Mouse (Mus musculus): ENCODE data around the gene Cfap100. TPM values are rescaled to one million over a fixed set of nuclear protein-coding genes. Genes with fewer than 3 reads are reported as not detected.
A peak's percentile ranks its signal among the peaks of the same experiment; 100 is the strongest.

Cfap100 gene
- total and polyA plus RNA-seq, 2 experiments from 2014 or later, result 0.04 TPM; not detected in 1

DNA sequence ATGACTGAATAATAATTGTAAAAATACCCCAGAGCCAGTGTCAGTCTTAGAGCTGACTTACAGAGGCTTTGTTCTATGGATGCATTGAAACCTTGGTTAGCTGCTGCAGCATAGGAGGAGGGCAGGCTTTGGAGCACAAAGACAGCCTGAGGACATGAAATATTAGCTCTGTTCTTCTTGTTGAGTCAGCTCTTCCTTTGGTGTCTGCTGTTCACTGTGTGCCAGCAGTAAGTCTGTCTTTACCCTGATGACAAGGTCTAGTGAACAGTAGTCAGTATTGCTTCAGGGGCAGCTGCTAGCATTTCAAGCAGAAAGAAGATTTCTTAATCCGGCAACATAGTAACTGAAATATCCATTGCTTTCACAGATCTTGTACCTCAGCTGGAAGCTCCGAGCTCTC is 47.1 kb downstream of the Cfap100 start:
- ATAC-seq (ENCODE audit: insufficient read depth, low read depth), result no peak
- Histone ChIP-seq H3K4me2 (ENCODE audit: low read depth, low read length) (no peak overlapping the region), H3K4me3 (ENCODE audit: low read depth, low read length) (no peak overlapping the region), H3K9me3 (replicated peaks; ENCODE audit: control insufficient read depth, low read length) (no peaks in the 10 kb centered on the region), H3K36me3 (replicated peaks; ENCODE audit: control insufficient read depth, insufficient read depth, low read length) (peaks cover 89% of the 10 kb centered on the region), H3K27me3 (ENCODE audit: control insufficient read depth, insufficient read depth, low read length) (no peaks in the 10 kb centered on the region), H3K4me1 (ENCODE audit: control insufficient read depth, insufficient read depth) (no peaks in the 10 kb centered on the region), H3K9ac (replicated peaks; ENCODE audit: low read depth, low read length) (no peak overlapping the region), H3K27ac (ENCODE audit: low read depth) (no peak overlapping the region)
- 92% methylated on average over 2 of the region's 2 CpGs for WGBS
- TF ChIP-seq EP300 (IDR thresholded peaks at IDR 0.05; ENCODE audit: low read depth) (no peak), CTCF (IDR thresholded peaks at IDR 0.05; ENCODE audit: low read depth) (no peak)
- no peak for DNase-seq (ENCODE audit: low spot score)

DNA sequence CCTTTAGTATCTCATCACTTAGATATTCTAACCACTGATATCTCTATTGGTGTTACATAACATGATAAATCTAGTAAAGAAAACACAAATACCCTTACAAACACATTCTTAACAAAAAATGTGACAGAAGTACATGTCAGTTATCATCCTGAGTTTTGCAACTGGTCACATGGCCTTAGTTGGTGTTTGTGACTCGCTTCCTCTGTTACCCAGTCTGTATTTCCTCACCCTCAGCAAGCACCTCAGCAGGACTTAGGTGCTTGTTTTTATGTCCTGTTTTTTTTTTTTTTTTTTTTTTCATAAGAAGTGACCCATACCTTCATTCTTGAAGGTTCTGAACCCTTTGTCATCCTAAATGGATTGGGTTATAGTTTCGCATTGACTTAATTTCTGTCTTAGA is 50.9 kb downstream of the Cfap100 start:
- Histone ChIP-seq H3K4me2 (ENCODE audit: low read depth, low read length) (no peak overlapping the region), H3K4me3 (ENCODE audit: low read depth, low read length) (no peak overlapping the region), H3K27me3 (ENCODE audit: control insufficient read depth, insufficient read depth, low read length) (no peaks in the 10 kb centered on the region), H3K9me3 (replicated peaks; ENCODE audit: control insufficient read depth, low read length) (no peaks in the 10 kb centered on the region), H3K36me3 (replicated peaks; ENCODE audit: control insufficient read depth, insufficient read depth, low read length) (peaks cover 90% of the 10 kb centered on the region), H3K9ac (replicated peaks; ENCODE audit: low read depth, low read length) (no peak overlapping the region), H3K4me1 (ENCODE audit: control insufficient read depth, insufficient read depth) (no peaks in the 10 kb centered on the region), H3K27ac (ENCODE audit: low read depth) (no peak overlapping the region)
- ATAC-seq (ENCODE audit: insufficient read depth, low read depth), result no peak
- no peak for DNase-seq (ENCODE audit: low spot score)
- WGBS, result 95% methylated on average over 2 of the region's 2 CpGs
- TF ChIP-seq CTCF (IDR thresholded peaks at IDR 0.05; ENCODE audit: low read depth) (no peak), EP300 (IDR thresholded peaks at IDR 0.05; ENCODE audit: low read depth) (no peak)

DNA sequence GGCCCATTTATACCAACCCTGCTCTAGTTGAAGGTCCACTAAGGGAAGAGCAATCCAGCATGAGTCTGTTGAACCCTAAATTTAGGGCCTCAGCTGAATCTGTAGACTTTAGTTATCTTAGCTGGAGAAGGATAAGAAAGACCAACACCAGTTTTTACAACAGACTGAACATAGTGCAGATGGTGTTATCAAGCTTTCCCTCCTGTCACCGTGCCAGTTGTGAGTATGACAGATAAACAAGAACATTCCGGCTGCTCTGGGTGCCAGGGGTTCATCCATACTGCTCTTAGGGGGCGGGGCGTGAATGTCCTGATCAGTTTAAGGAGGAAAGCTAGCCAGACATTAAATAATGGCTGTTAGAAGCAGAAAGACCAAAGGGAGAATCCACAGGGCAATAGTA is 54.0 kb downstream of the Cfap100 start:
- Histone ChIP-seq H3K9ac (replicated peaks; ENCODE audit: low read depth, low read length) (no peak overlapping the region), H3K4me2 (ENCODE audit: low read depth, low read length) (no peak overlapping the region), H3K4me3 (ENCODE audit: low read depth, low read length) (no peak overlapping the region), H3K9me3 (replicated peaks; ENCODE audit: control insufficient read depth, low read length) (no peaks in the 10 kb centered on the region), H3K27ac (ENCODE audit: low read depth) (no peak overlapping the region), H3K4me1 (ENCODE audit: control insufficient read depth, insufficient read depth) (peaks cover 17% of the 10 kb centered on the region), H3K36me3 (replicated peaks; ENCODE audit: control insufficient read depth, insufficient read depth, low read length) (peaks cover 65% of the 10 kb centered on the region), H3K27me3 (ENCODE audit: control insufficient read depth, insufficient read depth, low read length) (no peaks in the 10 kb centered on the region)
- DNase-seq (ENCODE audit: low spot score), result no peak
- 52% methylated on average over 4 of the region's 4 CpGs for WGBS
- ATAC-seq (ENCODE audit: insufficient read depth, low read depth), result no peak
- TF ChIP-seq EP300 (IDR thresholded peaks at IDR 0.05; ENCODE audit: low read depth), result no peak
- no peak for TF ChIP-seq CTCF (IDR thresholded peaks at IDR 0.05; ENCODE audit: low read depth)

DNA sequence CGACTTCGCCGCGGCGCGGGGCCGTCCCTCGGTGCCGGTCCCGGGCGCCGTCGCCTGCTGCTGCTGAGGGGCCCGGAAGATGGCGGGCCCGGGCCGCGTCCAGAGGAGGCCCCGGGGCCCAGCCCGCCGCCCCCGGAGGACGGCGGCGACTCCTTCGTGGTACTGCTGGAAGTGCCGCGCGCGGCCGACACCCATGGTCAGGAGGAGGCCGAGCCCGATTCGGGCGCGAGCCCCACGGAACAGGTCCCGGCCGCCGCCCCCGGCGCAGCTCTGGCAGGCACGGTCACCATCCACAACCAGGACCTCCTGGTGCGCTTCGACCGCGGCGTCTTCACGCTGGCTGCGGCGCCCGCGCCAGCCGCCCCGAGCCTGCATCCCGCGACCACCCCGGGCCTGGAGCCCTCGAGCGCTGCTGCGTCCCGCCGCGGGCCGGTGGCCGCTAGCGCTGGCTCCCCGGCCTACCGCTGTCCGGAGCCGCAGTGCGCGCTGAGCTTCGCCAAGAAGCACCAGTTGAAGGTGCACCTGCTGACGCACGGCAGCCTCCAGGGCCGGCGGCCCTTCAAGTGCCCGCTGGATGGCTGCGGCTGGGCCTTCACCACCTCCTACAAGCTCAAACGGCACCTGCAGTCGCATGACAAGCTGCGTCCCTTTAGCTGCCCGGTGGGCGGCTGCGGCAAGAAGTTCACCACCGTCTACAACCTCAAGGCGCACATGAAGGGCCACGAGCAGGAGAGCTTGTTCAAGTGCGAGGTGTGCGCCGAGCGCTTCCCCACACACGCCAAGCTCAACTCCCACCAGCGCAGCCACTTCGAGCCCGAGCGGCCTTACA is 58.7 kb downstream of the Cfap100 start:
- Histone ChIP-seq H3K4me3 (ENCODE audit: low read depth, low read length) (peak overlapping the region; percentile 93), H3K9me3 (replicated peaks; ENCODE audit: control insufficient read depth, low read length) (no peaks in the 10 kb centered on the region), H3K36me3 (replicated peaks; ENCODE audit: control insufficient read depth, insufficient read depth, low read length) (peaks cover 26% of the 10 kb centered on the region), H3K9ac (replicated peaks; ENCODE audit: low read depth, low read length) (peak overlapping the region; percentile 80), H3K27ac (ENCODE audit: low read depth) (peak overlapping the region; percentile 79), H3K4me2 (ENCODE audit: low read depth, low read length) (peak overlapping the region; percentile 100), H3K4me1 (ENCODE audit: control insufficient read depth, insufficient read depth) (peaks cover 21% of the 10 kb centered on the region), H3K27me3 (ENCODE audit: control insufficient read depth, insufficient read depth, low read length) (no peaks in the 10 kb centered on the region)
- WGBS, result under 1% methylated on average over 83 of the region's 98 CpGs
- DNase-seq (ENCODE audit: low spot score) (peak; percentile 19), ATAC-seq (ENCODE audit: insufficient read depth, low read depth) (peak; percentile 62)
- TF ChIP-seq EP300 (IDR thresholded peaks at IDR 0.05; ENCODE audit: low read depth) (no peak), CTCF (IDR thresholded peaks at IDR 0.05; ENCODE audit: low read depth) (no peak)

DNA sequence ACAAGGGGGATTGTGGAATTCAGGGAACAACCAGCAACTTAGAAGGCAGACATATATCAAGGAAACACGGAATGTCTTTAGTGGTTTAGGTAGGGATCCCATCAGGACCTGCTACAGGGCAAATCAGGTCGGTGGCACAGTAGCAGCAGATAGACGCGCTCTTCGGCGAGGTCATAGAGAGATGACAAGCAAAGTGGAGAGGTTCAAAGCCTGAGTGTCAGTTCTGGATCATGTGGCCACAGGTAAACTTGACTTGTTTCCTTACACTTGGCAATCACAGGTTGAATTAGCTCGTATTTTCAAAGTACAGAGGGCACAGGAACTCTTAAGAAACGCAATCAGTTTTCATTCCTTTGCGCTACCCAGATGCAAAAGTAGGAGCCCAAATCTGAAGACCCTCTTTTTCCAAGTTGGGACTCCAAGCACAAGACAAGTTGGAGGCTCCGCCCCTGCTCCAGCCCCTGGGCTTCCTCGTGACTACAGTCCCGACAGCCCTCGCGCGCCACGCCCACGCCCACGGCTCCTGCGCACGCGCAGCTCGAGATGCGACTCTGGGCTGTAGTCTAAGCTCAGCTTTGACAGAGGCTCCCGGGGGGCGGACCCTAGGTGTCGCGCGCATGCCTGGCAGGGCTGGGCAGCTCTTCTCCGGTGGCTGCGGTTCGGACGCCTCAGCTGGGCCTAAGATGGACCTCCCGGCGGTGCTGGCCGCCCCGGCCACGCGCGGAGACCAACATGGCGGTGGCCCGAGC is 59.4 kb downstream of the Cfap100 start, which contains the start of gene Zxdc:
Gene Zxdc (plus strand): TSS at position 517 of the 749 bp plus-strand sequence.
- Histone ChIP-seq H3K27me3 (ENCODE audit: control insufficient read depth, insufficient read depth, low read length) (no peaks in the 10 kb centered on the region), H3K9me3 (replicated peaks; ENCODE audit: control insufficient read depth, low read length) (no peaks in the 10 kb centered on the region), H3K36me3 (replicated peaks; ENCODE audit: control insufficient read depth, insufficient read depth, low read length) (peaks cover 19% of the 10 kb centered on the region), H3K9ac (replicated peaks; ENCODE audit: low read depth, low read length) (peak within 1 kb of the TSS; percentile 80), H3K4me1 (ENCODE audit: control insufficient read depth, insufficient read depth) (peaks cover 21% of the 10 kb centered on the region), H3K4me2 (ENCODE audit: low read depth, low read length) (peak within 1 kb of the TSS; percentile 100), H3K27ac (ENCODE audit: low read depth) (peak within 1 kb of the TSS; percentile 79), H3K4me3 (ENCODE audit: low read depth, low read length) (peak within 1 kb of the TSS; percentile 93)
- ATAC-seq (ENCODE audit: insufficient read depth, low read depth) (peak; percentile 98), DNase-seq (ENCODE audit: low spot score) (peak; percentile 94)
- TF ChIP-seq EP300 (IDR thresholded peaks at IDR 0.05; ENCODE audit: low read depth), result no peak
- TF ChIP-seq CTCF (IDR thresholded peaks at IDR 0.05; ENCODE audit: low read depth), result no peak
- WGBS, result 6% methylated on average over 41 of the region's 41 CpGs
